Mouse (Mus musculus) liver, adult 2 months (tissue): ENCODE results near the gene Filip1l.

Source experiments
- CTCF ChIP-seq: fragments of 200-500 bp; IDR thresholded peaks from 2 replicates; pipeline ENCODE4 v1.5.1; 2011; ENCODE audit warnings: low read depth, low read length, control low read depth
- POLR2A ChIP-seq: fragments of 200-500 bp; IDR thresholded peaks from 2 replicates; pipeline ENCODE4 v1.6.1; 2011; ENCODE audit warnings: low read length, control low read depth; ENCODE audit not compliant: insufficient read depth; ENCODE audit errors: extremely low read depth

DNA sequence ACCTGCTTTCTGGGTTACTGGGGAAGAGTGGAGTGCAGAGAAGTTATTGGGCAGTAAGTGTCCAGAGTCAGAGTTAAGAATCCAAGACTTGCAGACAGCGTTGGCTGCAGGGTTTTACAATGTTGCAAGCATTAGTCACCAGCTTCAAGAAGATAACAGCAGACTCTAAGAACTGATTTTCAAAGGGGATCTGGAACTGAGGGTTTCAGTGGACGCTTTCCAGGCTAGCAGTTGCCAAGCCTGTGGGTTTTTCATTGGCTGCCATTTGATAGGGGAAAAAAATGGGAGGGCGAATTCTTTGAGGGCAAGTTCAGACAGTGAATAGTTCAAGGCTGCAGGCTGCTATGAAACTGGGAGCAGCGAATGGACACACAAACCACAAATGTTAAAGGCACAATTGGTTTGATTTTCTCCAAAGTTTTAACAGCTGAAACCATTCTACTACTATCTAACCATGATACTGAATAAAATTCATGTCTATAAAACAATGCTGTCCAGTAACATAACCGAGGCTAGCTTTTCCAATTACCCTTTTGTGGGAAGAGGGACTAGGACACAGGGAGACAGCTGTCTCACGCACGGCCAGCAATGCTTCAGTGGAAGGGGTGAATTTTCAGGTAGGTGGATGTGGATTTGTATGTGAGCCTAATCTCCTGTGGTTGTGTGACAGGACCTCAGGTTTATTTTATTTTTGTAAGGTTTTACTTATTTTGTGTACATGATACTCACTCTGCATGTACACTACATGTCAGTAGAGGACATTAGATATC, 74.8 kb downstream of the Filip1l start:
- TF ChIP-seq CTCF (no peak), POLR2A (no peak)
